Mouse (Mus musculus) stomach, embryonic 15.5 days (tissue): ENCODE measurements around the gene Mrrf. TPM values are rescaled to one million over a fixed set of nuclear protein-coding genes. Genes with fewer than 3 reads are reported as not detected.

Experiments
- ATAC-seq: fragments of 200-750 bp; cut with Nextera tagmentation; 2 replicates; pipeline ENCODE4 v1.8.0; 2017; ENCODE audit warnings: low read depth, moderate number of reproducible peaks, moderate TSS enrichment; ENCODE audit not compliant: insufficient read depth, low FRiP score
- H3K27ac ChIP-seq: fragments of 300-500 bp; sonication (generic); 2 replicates; pipeline ENCODE4 v1.5.1; 2015; ENCODE audit warnings: mild to moderate bottlenecking, inconsistent platforms
- H3K27me3 ChIP-seq: fragments of 300-500 bp; sonication (generic); replicated peaks from 2 replicates; pipeline ENCODE4 v1.6.1; 2015; ENCODE audit warnings: inconsistent platforms
- H3K36me3 ChIP-seq: fragments of 300-500 bp; sonication (generic); 2 replicates; pipeline ENCODE4 v1.6.1; 2015; ENCODE audit warnings: inconsistent platforms
- H3K4me1 ChIP-seq: fragments of 300-500 bp; sonication (generic); 2 replicates; pipeline ENCODE4 v1.6.1; 2015; ENCODE audit warnings: inconsistent platforms
- H3K4me2 ChIP-seq: fragments of 300-500 bp; sonication (generic); 2 replicates; pipeline ENCODE4 v1.6.1; 2015; ENCODE audit warnings: mild to moderate bottlenecking, inconsistent platforms
- H3K4me3 ChIP-seq: fragments of 300-500 bp; sonication (generic); replicated peaks from 2 replicates; pipeline ENCODE4 v1.5.1; 2015; ENCODE audit warnings: inconsistent platforms
- H3K9ac ChIP-seq: fragments of 300-500 bp; sonication (generic); 2 replicates; pipeline ENCODE4 v1.6.1; 2015; ENCODE audit warnings: inconsistent platforms
- H3K9me3 ChIP-seq: fragments of 300-500 bp; sonication (generic); 2 replicates; pipeline ENCODE4 v1.6.1; 2016; ENCODE audit warnings: inconsistent platforms
- whole genome bisulfite sequencing: fragments of 180-500 bp; shearing (Covaris S2); methylation state at CpG from one replicate; pipeline ENCODE4 v1.1.7; 2015; 5-methylcytosine and 5-hydroxymethylcytosine counted together
- polyA plus RNA-seq: library from polyadenylated mRNA; unstranded; fragments of >200 nt; fragmentation: Nextera tagmentation; extraction: Ambion mirVana; gene quantifications from 2 replicates; pipeline ENCODE4 v1.2.1, GENCODE M21; 2015

The Mrrf gene
- polyA plus RNA-seq, result 27.4 and 30.7 TPM in 2 replicates

DNA sequence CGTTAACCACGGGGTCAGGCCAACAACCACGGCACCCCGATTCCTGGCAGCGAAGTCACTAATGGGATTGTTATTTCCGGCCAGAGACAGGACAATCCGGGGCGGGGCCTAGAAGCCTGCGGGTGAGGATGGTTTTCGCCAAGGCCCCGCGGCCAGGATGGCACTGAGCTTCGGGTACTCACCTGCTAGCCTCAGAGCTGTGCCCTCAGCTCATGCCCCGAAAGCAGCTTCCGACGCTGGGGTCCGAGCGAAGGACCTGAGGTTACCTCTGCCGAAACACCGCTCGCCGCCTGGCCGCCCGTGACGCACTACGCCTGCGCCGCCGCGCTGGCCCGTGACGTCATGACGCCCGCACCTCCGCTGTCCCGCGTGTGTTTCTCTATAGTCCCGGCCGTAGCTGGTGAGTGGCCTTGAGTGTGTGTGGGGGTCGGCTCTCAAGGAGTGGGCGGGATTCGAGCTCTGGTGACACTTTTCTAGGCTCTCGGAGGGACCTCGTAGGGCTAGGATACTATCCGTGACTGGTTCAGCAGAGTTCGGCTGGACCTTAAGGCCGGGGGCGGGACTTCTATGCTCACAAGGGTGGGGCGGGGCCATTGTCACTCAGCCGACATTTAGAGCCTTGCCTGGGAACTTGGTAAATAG is at the start of gene Mrrf, which contains the start of gene Rbm18:
Mrrf (plus strand) TSS at position 90 of the 642 bp plus-strand sequence.
Rbm18 (minus strand) TSS at position 474 of the 642 bp plus-strand sequence.
- Histone ChIP-seq H3K4me3 (peak within 1 kb of the TSS; percentile 90), H3K9ac (peak within 1 kb of the TSS; percentile 71), H3K4me1 (peaks cover 11% of the 10 kb centered on the region), H3K27me3 (no peaks in the 10 kb centered on the region), H3K27ac (peak within 1 kb of the TSS; percentile 92), H3K9me3 (no peaks in the 10 kb centered on the region), H3K4me2 (peak within 1 kb of the TSS; percentile 70), H3K36me3 (peaks cover 18% of the 10 kb centered on the region)
- under 1% methylated on average over 50 of the region's 50 CpGs for WGBS
- peak; percentile 94 for ATAC-seq

DNA sequence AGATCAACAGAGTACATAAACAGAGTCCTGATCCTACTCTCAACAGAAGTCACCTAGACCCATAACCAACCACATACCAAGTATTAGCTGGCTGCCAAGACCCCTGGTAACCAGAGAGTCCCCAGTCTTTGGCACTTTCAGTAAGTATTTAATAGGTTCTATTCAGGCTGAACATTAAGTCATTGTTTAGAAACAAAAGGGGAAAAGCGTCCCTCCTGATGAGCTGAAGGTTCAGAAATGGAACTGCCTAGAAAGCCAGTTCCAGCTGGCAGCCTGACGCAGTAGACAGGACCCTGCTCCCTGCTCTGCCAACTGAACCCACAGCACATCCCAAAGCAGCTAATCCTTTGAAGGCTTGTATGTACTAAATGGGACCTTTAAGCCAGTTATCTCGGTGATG is 47.0 kb upstream of the Mrrf start:
- Histone ChIP-seq H3K27ac (no peak overlapping the region), H3K9ac (no peak overlapping the region), H3K9me3 (no peaks in the 10 kb centered on the region), H3K27me3 (peaks cover 58% of the 10 kb centered on the region), H3K4me3 (no peak overlapping the region), H3K36me3 (no peaks in the 10 kb centered on the region), H3K4me1 (peaks cover 13% of the 10 kb centered on the region), H3K4me2 (no peak overlapping the region)
- no peak for ATAC-seq
- 44% methylated on average over 3 of the region's 3 CpGs for WGBS

DNA sequence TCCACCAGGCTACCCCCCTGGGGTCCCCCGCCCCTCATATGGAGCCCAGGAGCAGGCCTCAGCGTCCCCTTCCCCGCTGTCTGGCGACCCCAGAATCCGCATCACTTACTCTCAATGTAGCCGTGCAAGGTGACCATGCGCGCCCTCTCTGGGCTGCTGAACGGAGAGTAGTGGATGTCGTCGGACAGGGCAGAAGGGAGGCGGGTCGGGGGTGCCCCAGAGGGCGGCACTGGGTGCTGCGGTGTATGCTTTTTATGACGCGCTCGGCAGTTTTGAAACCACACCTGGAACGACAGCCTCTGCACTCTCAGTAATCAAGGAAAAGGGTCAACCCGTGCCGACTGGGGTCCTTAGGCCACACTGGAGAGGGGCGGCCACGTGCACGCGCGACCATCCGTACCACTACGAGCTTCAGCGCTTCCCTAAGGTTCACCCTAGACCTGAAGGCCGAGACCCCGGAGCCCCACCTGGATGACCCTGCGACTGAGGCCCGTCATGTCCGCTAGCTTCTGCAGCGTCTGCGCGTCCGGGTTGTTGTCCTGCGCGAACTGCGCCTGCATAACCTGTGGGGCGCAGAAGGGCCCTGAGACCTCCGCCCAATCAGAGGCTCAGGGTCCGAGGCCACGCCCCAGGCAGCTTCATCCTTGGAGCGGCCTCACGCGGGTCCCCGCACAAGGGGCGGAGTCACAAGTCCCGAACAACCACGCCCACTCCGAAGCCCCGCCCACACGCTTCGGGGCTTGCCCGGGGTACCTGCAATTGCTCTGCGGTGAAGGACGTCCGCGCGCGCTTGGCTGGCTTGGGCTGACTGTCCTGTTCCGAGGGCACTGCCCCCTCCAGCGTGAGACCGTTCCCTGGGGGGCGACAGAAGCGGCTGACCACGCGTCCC is 45.1 kb upstream of the Mrrf start:
- peak overlapping the region; percentile 46 for H3K4me3 ChIP-seq
- H3K27ac ChIP-seq, result no peak overlapping the region
- H3K4me1 ChIP-seq, result peaks cover 13% of the 10 kb centered on the region
- H3K9ac ChIP-seq, result no peak overlapping the region
- H3K4me2 ChIP-seq, result peak overlapping the region; percentile 88
- 3% methylated on average over 70 of the region's 70 CpGs for WGBS
- no peaks in the 10 kb centered on the region for H3K36me3 ChIP-seq
- H3K9me3 ChIP-seq, result no peaks in the 10 kb centered on the region
- peaks cover 77% of the 10 kb centered on the region for H3K27me3 ChIP-seq
- ATAC-seq, result peak; percentile 84

DNA sequence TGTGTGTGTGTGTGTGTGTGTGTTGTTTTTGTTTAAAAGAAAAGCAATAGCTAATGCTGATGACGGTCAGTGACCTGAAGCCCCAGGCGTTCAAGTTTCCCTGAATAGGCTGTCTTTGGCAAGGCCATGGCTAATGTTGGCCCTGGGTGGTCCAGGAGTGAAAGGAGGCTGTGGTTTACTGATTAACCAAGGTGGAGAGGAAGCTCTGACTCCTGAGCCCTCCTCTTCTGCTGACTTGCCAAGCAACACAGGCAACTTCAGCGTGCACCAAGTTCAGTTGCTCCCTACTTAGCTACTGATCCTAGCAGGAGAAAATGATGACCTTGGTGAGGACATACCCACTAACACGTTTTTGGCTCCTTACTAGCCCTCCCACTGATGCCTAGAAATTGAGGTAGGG is 43.4 kb upstream of the Mrrf start:
- no peak for ATAC-seq
- Histone ChIP-seq H3K9me3 (no peaks in the 10 kb centered on the region), H3K27me3 (peaks cover 86% of the 10 kb centered on the region), H3K4me2 (no peak overlapping the region), H3K9ac (no peak overlapping the region), H3K27ac (no peak overlapping the region), H3K4me3 (0 out of 2 replicates have a peak overlapping the region, but pooled peaks have one; percentile 5), H3K36me3 (no peaks in the 10 kb centered on the region), H3K4me1 (peaks cover 13% of the 10 kb centered on the region)
- 9% methylated on average over 4 of the region's 4 CpGs for WGBS

DNA sequence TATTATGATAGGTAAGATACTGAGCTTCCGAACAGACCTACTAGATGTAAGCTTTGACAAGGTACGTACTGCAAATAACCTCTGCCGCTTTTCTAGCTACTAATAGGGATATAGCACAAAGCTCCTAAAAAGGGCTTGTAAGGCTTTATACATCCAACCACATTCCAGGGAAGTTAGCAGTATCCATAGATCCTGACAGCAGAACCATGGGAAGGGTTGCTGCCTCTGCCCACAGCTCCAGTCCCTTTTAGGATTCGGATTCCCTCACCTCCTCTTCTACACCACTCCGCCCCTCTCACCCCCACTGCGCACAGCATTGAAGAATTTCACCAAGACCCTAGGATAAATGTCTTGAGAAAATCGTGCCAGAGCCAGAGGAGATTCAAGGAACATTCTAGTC is 42.9 kb upstream of the Mrrf start:
- Histone ChIP-seq H3K36me3 (no peaks in the 10 kb centered on the region), H3K27me3 (peaks cover 91% of the 10 kb centered on the region), H3K9ac (no peak overlapping the region), H3K27ac (no peak overlapping the region), H3K4me2 (no peak overlapping the region), H3K9me3 (no peaks in the 10 kb centered on the region), H3K4me3 (no peak overlapping the region), H3K4me1 (peaks cover 13% of the 10 kb centered on the region)
- ATAC-seq, result no peak
- 32% methylated on average over 7 of the region's 7 CpGs for WGBS

DNA sequence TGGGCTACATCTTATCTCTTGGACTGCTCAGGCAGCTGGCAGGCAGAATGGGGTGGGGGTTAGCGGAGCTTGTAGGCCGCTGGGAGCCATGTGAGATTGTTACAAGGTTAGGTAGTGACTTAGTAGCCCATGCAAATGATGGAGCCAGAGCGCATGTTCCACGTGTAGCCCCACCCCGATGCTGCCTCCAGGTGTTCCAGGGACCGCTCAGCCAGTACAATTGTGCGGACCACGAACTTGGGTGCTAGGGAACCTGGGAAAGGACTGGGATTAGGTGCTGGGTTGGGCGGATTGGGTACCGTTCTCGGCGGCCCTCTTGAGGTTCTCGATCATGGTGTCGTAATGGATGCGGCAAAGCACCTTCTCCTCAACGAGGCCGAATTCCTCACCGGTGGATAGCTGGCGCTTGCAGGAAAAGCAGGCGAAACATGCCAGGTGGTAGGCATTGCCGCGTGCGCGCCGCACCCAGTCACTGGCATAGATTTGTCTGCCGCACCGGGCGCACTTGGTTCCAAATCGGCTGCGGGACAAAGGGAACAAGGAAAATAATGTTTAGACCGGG is 42.2 kb upstream of the Mrrf start:
- no peak overlapping the region for H3K9ac ChIP-seq
- no peak overlapping the region for H3K27ac ChIP-seq
- H3K4me1 ChIP-seq, result peaks cover 13% of the 10 kb centered on the region
- no peaks in the 10 kb centered on the region for H3K9me3 ChIP-seq
- peaks cover 97% of the 10 kb centered on the region for H3K27me3 ChIP-seq
- H3K4me3 ChIP-seq, result 0 out of 2 replicates have a peak overlapping the region, but pooled peaks have one; percentile 1
- H3K36me3 ChIP-seq, result no peaks in the 10 kb centered on the region
- ATAC-seq, result no peak
- H3K4me2 ChIP-seq, result peak overlapping the region; percentile 11; the same call in 1 of the 2 replicates
- 5% methylated on average over 31 of the region's 31 CpGs for WGBS

DNA sequence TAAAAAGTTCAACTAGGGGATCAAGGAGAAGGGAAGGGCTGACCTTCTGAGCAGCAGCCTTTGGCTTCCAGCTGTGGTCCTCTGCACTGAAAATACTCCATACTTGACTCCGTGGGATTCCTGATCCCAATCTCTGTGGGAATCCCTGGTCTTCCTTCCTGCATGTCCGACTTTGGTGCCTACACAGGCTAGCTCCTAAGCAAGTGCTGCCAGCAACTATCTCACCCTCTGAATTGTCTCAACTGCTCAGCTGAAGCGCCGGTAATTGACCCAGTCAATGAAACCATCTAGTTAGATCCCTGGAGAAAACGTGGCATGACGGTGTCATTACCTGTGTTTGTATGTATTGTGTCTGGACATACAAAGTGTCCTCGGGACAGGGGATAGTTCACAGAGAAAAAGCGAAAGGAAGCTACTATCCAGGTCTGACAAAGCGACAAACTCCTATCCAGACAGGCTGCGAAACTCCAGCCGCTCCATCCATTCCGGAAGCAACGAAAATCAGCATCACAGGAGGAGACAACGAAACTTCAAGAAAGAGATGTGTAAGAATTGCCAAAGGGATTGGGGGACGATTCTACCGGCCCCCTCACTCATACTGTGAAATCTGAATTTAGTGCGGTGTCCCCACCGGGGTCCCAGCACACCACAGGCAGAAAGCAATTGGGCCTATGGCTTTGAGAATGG is 38.9 kb upstream of the Mrrf start:
- no peak for ATAC-seq
- no peaks in the 10 kb centered on the region for H3K36me3 ChIP-seq
- no peak overlapping the region for H3K27ac ChIP-seq
- no peak overlapping the region for H3K9ac ChIP-seq
- no peak overlapping the region for H3K4me2 ChIP-seq
- H3K9me3 ChIP-seq, result no peaks in the 10 kb centered on the region
- WGBS, result 9% methylated on average over 18 of the region's 18 CpGs
- H3K27me3 ChIP-seq, result peaks cover 98% of the 10 kb centered on the region
- H3K4me1 ChIP-seq, result no peaks in the 10 kb centered on the region; the same call in 1 of the 2 replicates
- H3K4me3 ChIP-seq, result no peak overlapping the region

DNA sequence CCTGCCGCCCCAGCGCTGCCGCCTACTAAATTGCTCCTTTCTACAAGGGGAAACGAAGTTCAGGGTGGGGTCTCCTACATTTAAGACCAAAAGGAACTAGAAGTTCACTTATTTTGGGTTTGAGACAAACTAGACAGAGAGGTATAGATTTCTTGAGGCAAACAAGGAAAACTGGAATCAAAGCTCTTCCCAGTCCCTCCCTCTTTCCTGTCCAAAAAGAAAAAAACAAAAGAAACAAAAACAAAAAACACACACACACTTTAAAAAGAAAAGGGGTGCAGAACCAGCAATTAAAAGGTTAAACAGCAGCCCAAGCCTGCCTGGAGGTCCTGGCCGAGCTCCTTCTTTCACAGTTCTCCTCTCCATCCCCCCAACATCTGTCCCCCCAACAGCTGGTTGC is 38.2 kb upstream of the Mrrf start:
- Histone ChIP-seq H3K4me2 (no peak overlapping the region), H3K9me3 (no peaks in the 10 kb centered on the region), H3K27me3 (peaks cover 99% of the 10 kb centered on the region), H3K27ac (no peak overlapping the region), H3K4me1 (peaks cover 7% of the 10 kb centered on the region), H3K36me3 (no peaks in the 10 kb centered on the region), H3K4me3 (no peak overlapping the region), H3K9ac (no peak overlapping the region)
- WGBS, result 7% methylated on average over 5 of the region's 5 CpGs
- ATAC-seq, result no peak

DNA sequence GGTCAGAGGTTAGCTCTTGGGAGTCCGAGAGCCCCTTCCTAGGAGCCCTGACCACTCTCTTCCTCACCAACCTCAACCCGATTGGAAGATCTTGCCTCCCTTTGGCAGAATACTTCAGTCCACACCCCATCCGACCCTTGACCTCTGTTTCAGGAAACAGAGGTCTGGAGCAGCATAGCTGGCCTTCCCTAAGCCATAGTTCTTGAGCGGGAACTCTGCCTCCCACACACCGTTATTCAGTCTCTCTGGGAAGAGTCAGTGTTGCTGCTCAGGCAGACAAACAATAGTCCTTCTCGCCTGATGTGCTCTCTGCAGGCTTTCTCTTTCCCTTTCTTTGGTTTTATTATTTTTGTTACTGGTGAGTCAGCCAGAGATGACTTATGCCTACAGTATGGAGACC is 36.5 kb upstream of the Mrrf start:
- Histone ChIP-seq H3K9ac (no peak overlapping the region), H3K36me3 (no peaks in the 10 kb centered on the region), H3K4me2 (no peak overlapping the region), H3K9me3 (no peaks in the 10 kb centered on the region), H3K27me3 (peaks cover 99% of the 10 kb centered on the region), H3K4me1 (peaks cover 21% of the 10 kb centered on the region), H3K4me3 (no peak overlapping the region), H3K27ac (no peak overlapping the region)
- WGBS, result 15% methylated on average over 6 of the region's 6 CpGs
- no peak for ATAC-seq

DNA sequence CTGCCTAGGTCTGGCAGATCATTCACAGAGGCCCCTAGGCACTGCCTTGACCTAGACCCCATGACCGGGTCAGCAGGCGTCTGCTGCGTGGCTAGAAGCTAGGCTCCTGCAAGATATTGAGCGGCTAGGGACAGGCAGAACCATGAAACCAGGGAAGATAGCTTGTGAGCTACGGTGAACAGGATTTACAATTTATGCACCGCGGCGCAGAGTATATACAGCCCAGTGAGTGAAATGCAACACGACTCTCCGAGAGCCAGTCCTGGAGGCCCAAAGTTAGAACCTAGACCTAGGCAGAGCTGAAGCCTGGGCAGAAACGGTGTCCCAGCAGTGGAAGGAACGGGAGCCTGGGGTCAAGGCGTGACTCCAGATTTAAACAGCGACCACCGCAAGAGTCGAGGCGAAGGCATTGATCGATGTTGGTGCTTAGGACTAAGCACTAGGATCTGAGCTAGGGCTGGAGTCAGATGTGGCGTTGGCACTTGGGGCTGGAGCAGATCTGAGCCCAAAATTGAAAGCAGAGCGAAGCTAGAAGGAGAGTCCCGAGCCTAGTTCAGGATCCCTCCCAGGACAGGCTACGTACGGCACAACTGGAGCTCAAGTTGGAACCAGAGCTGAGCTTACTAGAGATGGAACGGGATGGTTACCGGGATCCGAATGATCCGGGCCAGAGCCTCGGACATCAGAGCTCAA is 34.2 kb upstream of the Mrrf start:
- Histone ChIP-seq H3K4me3 (peak overlapping the region; percentile 19; the same call in 1 of the 2 replicates), H3K9me3 (no peaks in the 10 kb centered on the region), H3K4me1 (peaks cover 29% of the 10 kb centered on the region), H3K27me3 (peaks cover 98% of the 10 kb centered on the region), H3K36me3 (no peaks in the 10 kb centered on the region), H3K27ac (no peak overlapping the region), H3K4me2 (peak overlapping the region; percentile 82), H3K9ac (no peak overlapping the region)
- WGBS, result 8% methylated on average over 28 of the region's 28 CpGs
- ATAC-seq, result no peak

DNA sequence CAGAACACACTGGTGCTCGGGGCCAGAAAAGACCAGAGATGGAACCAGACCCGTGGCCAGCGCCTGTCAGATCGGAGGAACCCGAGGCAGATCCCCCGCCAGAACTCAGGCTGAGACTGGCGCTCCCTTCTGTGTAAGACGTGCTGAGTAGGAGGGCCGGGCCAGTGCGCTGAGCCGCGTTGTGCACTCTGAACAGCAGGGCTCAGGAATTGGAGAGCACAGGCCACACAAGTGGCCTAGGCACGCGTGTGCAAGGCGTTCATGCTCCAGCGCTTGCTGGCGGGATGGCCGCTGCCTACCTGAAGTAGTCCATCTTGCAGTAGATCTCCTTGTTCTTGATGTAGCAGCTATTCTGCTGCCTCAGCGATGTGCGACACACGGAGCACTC is 33.6 kb upstream of the Mrrf start:
- no peak; the same call in 1 of the 2 replicates for ATAC-seq
- Histone ChIP-seq H3K9ac (no peak overlapping the region), H3K4me3 (peak overlapping the region; percentile 19; the same call in 1 of the 2 replicates), H3K4me1 (peaks cover 29% of the 10 kb centered on the region), H3K4me2 (peak overlapping the region; percentile 82), H3K36me3 (no peaks in the 10 kb centered on the region), H3K27ac (no peak overlapping the region), H3K27me3 (peaks cover 98% of the 10 kb centered on the region), H3K9me3 (no peaks in the 10 kb centered on the region)
- 2% methylated on average over 21 of the region's 21 CpGs for WGBS
